Mouse (Mus musculus) ES-E14 (cell line): ENCODE data around the gene Kif1c.

Experiments used
- CHD2 ChIP-seq: IDR thresholded peaks from 2 replicates; pipeline ENCODE4 v1.6.1; 2014; ENCODE audit warnings: mild to moderate bottlenecking, low read depth, low read length, inconsistent platforms
- HCFC1 ChIP-seq: IDR thresholded peaks from 2 replicates; pipeline ENCODE4 v1.6.1; 2012; ENCODE audit warnings: low read length, inconsistent platforms, borderline replicate concordance; ENCODE audit not compliant: insufficient read depth
- MAFK ChIP-seq: IDR thresholded peaks from 2 replicates; pipeline ENCODE4 v1.6.1; 2014; ENCODE audit warnings: mild to moderate bottlenecking, low read depth, low read length, inconsistent platforms; ENCODE audit not compliant: insufficient read depth
- ZC3H11A ChIP-seq: IDR thresholded peaks from 2 replicates; pipeline ENCODE4 v1.6.1; 2012; ENCODE audit warnings: low read depth, mild to moderate bottlenecking, inconsistent platforms, low read length, borderline replicate concordance
- ZNF384 ChIP-seq: IDR thresholded peaks from 2 replicates; pipeline ENCODE4 v1.6.1; 2012; ENCODE audit warnings: low read depth, low read length, inconsistent platforms

DNA sequence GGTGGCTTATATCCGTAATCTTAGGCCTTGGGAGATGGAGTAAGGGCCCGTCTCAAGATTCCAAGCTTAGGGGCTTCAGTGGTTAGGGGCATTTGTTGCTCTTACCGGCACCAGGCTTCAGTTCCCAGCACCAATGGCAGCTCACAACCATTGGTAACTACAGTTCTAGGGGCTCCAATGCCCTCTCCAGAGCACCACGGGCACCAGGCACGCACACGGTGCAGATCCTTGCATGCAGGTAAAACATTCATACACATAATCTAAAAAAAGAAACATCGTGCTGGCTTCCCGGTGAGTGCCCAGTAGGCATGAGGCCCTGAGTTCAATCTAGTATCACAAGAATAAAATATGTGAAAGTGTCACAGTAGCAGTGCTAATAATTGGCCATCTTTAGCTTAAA is 37.2 kb upstream of the Kif1c start:
- no peak for TF ChIP-seq ZNF384
- no peak for TF ChIP-seq ZC3H11A
- no peak for TF ChIP-seq HCFC1
- no peak for TF ChIP-seq CHD2
- no peak for TF ChIP-seq MAFK
